Mouse (Mus musculus) c-Kit-negative CD71-positive TER-119-positive erythroid progenitor cells, embryonic 14.5 days (primary cell): ENCODE measurements around the gene Sox2.

Source experiments
- DNase-seq: peaks from one replicate; pipeline ENCODE4 v3.0.0-alpha.2; 2013; ENCODE audit warnings: low read depth, low spot score

Sox2 gene

DNA sequence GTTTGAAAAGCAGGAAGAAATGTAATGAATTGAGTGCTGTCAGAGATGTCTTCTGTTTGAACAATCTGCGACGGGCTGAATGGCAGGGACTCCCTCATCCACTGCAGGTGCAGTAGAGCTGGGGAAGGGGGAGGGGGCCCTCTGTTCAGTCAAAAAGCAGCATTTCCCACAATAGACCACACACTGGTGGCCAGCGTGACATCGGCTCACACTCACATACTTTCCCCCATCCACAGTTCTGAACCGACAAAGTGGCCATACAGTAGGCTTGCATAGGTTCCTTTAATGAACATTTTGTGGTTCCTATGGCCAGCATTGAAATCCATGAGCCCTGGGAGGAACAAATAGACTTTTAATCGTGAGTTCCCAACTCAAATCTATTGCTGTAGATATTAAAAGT lies 9.7 kb downstream of the Sox2 start:
- DNase-seq: no peak

GRCm38 (mm10) chr3:34660542-34661290 lies 10.5 kb downstream of the Sox2 start:
- DNase-seq: no peak

- no peak for DNase-seq
Measured at GRCm38 (mm10) chr3:34661341-34662007, 11.3 kb downstream of the Sox2 start.

DNA sequence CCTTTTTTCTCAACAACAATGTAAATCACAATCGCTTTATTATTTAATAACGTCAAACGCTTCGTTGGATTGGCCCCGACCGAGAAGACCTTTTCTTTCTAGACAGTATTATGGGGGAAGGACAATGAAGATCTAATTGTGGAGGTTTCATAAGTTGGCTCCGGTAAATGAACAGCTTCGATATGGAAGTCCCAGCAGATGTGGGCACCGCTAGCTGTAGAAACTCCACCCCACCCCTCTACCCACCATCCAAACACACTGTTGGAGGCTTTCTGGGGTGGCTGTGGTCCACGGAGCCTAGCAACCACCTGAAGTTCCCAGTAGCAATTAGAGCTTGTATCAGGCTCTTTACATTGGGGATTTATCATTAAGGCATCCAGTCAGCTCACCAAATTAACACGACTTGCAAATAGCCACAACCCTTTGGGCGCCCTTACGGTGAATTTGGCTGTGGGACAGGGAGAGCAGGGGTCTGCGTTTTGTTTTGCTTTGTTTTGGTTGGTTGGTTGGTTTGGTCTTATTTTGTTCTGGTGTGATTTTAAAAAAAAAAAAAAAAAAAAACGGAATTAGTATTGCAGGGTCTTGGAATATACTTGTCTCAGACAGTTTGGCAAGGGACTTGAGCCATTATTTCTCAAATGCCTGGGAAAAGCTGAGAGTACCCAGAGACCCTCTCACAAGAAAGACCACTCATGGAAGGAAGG lies 12.0 kb downstream of the Sox2 start:
- DNase-seq: no peak

GRCm38 (mm10) chr3:34662712-34663655 lies 12.8 kb downstream of the Sox2 start:
- DNase-seq: no peak

GRCm38 (mm10) chr3:34663701-34664635 lies 13.8 kb downstream of the Sox2 start:
- no peak for DNase-seq

DNA sequence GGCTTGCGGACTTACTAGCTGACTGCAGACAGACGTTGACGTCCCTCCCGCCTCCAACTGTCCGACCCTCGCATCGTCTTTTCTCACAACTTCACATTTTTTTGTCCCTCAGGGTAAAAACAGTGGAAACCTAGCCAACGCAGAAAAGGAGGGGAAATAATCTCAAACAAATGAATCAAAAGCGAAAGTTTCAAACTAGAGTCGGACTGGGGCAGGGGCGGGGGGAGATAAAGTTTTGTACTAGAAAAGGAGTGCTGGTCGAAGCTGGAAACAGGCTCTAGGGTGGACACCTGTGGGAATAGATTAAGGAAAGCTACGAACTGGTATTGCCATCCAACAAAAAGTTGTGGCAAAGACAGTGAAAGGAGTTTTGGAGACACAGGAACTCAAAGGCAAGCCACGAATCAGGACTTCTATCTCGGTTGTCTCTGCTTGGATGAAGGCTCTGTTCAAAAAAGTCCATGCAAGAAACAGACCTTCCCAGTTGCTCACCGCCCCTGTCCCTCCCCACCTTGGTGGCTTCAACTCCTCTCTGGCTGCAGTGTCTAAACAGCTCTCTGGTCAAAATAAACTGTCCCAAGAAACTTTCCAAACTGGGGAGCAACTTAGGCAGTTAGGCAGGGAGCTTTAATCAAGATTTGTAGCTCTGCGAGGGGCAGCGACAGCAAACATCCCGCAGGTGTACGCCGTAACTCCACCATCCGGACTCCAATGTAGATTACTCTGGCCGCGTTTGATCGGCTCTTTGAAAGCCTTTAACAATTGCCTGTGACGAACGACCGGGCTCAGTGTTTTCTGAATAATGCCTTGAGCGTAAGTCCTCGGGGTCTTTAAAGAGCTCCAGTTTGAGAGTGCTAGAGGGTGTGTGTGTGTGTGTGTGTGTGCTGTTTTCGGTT lies 14.7 kb downstream of the Sox2 start:
- no peak for DNase-seq

- no peak for DNase-seq
Measured at GRCm38 (mm10) chr3:34665751-34666665, 15.8 kb downstream of the Sox2 start.

DNA sequence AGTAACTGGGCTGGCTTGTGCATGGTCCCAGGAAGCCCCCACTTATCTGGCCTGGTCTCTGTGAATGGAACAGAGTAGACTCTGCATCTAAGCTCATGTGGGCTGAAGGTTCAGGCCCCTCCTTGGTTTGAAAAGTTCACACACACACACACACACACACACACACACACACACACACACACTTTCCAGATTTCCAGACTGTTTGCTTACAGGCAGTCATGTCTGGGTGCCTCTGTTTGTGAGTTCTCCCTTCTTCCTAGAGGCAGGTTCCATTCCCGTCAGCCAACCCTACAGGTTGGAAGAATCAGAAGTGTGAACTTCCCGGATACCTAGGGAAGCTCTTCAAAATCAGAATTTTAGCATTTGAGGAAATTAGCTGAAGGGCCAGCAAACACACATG lies 17.0 kb downstream of the Sox2 start:
- no peak for DNase-seq

- DNase-seq: no peak
Measured at GRCm38 (mm10) chr3:34667881-34668817, 17.9 kb downstream of the Sox2 start.

DNA sequence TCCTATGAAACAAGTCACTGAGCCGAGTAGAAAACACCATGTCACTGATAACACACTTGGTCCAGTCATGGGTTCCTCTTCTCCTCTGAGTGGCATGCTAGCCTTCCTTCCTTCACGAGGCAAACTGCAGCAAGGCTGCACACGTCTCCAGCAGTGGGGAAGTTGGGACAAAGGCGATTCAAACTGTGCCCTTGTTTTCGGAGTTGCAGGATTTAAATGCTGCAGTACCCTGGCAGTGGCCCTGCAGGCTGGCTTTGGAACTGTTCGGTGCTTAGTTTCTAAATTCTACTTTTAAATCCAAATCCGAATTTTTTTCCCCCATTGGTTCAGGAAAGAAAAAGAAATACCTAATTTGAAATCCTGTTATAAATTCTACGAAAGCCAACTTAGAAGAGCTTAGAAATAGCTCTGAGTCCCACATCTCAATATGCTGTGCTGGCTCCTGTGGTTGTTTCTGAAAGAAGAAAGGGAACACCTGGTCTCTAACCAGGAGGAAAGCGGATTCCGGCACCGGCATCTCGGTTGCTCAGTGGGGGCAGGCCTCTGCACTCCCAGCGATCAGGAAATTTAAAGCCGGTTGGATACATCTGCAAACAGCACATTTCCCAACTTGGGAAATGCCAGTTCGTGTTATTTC lies 20.9 kb downstream of the Sox2 start:
- DNase-seq: no peak

GRCm38 (mm10) chr3:34678840-34679239 lies 28.6 kb downstream of the Sox2 start:
- DNase-seq: no peak

DNA sequence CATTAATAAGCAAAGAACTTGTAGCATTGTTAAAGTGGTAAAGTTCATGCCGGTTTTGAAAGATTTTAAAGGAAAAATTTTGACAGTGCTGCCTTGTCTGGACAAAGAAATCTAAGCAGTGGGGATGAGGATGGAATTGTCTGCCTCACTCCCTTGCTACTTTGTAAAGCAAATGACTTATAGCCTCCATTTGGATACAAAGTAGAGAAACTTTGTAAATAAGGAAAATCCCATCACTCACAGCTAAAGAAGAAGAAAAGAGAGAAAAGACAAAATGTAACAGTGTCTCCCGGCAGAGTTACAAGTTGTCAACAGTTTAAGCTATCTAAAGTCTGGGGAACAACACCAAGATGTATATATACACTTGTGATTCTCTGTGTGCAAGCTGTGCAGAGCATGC lies 29.2 kb downstream of the Sox2 start:
- no peak for DNase-seq

DNA sequence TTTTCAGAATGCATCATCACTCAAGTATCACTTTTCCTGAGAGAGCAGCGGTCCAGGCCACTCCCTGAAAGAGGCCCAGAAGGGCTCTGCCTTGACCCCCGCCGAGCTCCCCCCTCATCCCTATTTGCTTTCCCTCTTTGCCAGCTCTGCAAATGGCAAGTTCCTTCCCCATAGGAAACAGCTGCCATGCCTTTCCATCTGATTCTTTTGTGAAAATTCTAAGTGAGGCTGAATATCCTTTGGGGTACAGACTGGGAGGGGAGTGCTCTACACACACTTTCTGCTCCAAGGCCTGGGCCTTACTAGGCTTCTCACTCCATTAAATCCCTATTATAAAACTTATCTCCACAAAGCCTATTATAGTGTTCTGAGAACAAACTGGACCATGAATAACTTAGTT lies 29.7 kb downstream of the Sox2 start:
- DNase-seq: no peak

DNA sequence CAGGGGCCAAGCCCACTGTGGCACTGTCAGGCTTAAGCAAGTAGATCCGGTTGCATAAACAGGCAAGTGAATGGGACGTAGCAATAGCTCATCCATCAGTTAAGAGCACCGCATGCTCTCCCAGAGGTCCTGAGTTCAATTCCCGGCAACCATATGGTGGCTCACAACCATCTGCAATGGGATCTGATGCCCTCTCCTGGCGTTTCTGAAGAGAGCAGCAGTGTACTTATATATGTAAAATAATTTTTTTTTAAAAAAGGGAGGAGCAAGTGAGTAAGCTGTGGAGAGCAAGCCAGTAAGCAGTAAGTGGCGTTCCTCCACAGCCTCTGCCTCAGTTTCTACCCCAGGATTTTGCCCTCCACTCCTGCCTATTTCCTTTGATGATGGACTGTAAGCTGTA lies 37.9 kb downstream of the Sox2 start:
- DNase-seq: no peak

DNA sequence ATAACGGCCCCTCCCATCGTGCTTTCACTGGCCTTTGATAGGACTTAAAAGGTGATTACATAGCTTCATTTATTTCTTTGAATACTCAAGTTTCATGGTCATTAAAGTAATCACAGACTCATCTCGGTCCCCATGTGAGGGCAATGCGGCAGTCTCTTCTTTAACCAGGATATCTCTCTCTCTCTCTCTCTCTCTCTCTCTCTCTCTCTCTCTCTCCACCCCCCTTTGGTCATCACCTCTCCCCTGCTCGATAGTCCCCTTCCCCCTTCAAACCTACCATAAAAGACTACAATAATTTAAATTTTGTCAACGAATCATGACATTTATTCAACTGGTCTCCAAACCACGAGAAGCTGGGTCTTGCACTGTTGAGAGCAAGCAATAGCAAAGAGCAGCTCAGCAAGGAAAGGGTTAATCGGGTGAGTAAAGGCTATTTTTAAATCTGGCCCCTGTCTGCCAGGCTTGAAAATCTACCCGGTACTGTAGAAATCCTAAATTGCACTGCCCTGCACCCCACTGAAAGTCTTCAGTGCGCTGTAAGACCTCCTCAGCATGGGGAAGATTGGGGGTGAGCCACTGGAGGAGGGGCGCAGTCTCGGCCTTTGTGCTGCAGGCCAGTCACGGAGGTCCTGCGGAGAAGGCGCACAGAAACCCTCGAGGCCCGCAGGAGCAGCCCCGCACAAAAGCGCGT lies 41.6 kb downstream of the Sox2 start:
- no peak for DNase-seq
